Mouse (Mus musculus) retina, adult 2 months (tissue): ENCODE results near the gene Rasgrp2.

ENCODE experiments used
- DNase-seq: peaks from one replicate; pipeline ENCODE4 v3.0.0-alpha.2; 2012; ENCODE audit warnings: low read depth, low spot score

Gene Rasgrp2

GRCm38 (mm10) chr19:6407816-6408510 is 8.8 kb downstream of the Rasgrp2 start:
- no peak for DNase-seq

DNA sequence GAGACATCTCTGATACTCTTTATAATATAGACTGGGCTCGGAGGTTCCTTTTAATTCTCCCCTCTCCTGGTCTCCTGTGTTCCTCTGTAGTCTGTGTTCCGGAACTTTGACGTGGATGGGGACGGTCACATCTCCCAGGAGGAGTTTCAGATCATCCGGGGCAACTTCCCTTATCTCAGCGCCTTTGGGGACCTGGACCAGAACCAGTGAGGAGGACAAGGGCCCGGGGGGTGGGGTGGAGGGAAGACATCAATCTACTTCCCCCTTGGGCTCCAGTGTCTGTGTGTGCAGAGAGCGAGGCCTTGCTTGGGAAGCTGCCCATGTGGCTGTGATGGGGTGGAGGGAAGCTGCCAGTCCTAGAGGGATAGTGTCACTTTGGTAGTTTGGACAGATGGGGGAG is 9.6 kb downstream of the Rasgrp2 start:
- DNase-seq = no peak

DNA sequence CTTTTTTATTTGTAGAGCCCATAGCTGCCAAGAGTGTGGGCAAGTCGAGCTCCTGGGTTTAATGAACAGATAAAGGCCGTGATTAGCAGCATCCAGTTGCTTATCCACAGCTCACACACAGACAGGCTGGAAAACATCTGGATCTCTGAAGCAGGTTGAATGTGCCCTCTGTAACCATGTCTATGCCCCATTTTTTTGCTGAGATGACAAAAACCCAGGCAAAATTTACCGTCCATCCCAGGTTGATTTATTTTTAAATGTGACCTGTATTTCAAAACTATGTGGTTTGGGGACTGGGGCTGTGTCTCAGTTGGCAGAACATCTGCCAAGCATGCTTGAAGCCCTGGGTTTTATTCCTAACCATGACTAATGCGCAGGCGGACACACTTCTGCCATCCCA is 10.0 kb downstream of the Rasgrp2 start:
- no peak for DNase-seq

- DNase-seq = no peak
Observed at GRCm38 (mm10) chr19:6409936-6410335, 10.8 kb downstream of the Rasgrp2 start.

DNA sequence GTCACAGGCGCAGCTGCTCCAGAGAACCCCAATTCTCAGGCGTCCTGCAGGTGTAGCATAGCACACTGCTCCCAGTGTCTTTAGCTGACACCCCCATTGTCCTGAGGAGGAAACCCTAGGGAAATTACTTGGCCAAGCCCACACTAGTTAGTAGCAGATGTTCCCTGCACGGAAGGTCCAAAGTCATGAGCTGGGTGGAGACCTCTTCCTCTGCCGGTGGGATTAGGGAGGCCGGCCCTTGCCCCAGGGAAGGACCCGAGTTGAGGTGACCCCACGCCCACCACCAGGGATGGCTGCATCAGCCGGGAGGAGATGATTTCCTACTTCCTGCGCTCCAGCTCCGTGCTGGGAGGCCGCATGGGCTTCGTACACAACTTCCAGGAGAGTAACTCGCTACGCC is 13.7 kb downstream of the Rasgrp2 start:
- DNase-seq = no peak

- no peak for DNase-seq
Observed at GRCm38 (mm10) chr19:6415454-6415853, 16.3 kb downstream of the Rasgrp2 start.

- DNase-seq = no peak
Observed at GRCm38 (mm10) chr19:6416124-6416770, 17.1 kb downstream of the Rasgrp2 start.

GRCm38 (mm10) chr19:6416894-6417761 is 18.0 kb downstream of the Rasgrp2 start:
- DNase-seq = no peak

GRCm38 (mm10) chr19:6418233-6418879 is 19.2 kb downstream of the Rasgrp2 start, which contains the start of gene Nrxn2:
Gene Nrxn2, plus strand, starts transcription at chr19:6418731.
- DNase-seq = peak; percentile 78

- no peak for DNase-seq
Observed at GRCm38 (mm10) chr19:6418984-6419692, 20.0 kb downstream of the Rasgrp2 start.

GRCm38 (mm10) chr19:6419805-6420310 is 20.7 kb downstream of the Rasgrp2 start:
- no peak for DNase-seq

- DNase-seq = no peak
Observed at GRCm38 (mm10) chr19:6420481-6421210, 21.5 kb downstream of the Rasgrp2 start.

DNA sequence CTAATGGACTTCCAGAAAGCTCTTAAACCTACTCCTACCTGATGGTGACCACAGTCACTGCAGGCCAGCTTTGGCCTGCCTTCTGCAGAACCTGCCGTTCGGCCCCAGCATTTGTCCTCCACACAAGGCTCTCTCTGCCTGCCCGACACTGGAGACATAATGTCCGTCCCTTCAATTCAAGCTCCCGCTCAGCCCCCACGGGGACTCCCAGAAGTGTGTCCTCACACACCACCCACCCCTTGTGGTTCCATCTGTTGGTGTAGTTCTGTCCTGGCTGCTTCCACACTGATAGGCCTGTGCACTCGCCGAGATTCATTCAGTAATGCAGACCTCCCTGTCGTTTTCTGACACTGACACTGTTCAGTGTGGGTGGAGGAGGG is 22.1 kb downstream of the Rasgrp2 start:
- no peak for DNase-seq

DNA sequence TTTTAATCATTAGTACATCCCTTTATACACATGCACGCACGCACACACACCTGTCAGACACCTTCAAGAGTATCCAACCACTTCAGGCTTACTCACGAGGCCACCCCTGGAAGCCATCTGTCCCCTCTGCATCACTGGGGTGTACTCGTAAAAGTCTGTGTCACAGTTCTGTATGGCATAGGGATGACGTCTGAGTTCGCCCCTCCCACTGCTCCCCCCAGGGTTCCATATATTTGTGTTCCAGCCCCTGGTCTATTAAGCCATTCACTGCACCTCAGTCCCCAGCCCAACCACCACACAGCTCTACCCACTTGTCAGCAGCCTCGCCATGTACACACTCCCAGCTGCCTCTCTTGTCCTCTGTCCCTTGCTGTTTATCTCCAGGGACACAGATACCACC is 22.9 kb downstream of the Rasgrp2 start:
- no peak for DNase-seq

- DNase-seq = no peak
Observed at GRCm38 (mm10) chr19:6423241-6423640, 24.1 kb downstream of the Rasgrp2 start.

DNA sequence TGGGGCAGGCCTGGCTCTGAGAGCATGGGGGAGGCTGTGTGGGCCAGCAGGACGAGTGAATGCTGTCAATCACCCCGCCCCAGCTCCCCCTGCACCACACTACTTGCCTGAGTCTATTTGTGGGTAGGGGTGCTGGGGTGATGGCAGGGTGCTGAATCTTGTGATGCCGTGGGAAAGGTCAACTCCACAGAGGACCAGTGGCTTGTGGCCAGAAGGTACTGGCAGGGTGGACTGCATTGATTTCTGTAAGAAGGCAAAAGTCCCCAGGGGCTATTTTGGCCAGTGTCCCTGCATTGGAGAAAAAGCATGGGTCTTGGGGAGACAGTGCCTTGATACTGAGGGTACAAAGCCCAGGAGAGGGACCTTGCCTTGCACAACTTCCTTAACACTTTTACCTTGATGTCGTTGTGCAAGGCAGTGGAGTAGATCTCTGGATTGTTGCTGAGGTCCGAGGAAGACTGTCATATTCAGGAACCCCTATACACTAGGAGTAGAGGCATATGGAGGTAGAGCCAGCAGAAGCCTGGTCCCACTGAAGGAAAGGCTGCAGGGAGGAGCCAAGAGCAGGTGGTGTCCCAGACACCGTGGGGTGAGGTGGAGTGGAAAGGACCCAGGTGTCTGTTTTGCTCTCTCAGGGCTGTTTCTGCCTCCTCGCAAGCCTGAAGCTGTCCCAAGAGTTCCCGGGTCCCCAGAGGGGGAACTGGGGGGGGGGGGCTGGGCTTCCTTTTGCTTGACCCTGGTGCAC is 25.2 kb downstream of the Rasgrp2 start:
- no peak for DNase-seq

DNA sequence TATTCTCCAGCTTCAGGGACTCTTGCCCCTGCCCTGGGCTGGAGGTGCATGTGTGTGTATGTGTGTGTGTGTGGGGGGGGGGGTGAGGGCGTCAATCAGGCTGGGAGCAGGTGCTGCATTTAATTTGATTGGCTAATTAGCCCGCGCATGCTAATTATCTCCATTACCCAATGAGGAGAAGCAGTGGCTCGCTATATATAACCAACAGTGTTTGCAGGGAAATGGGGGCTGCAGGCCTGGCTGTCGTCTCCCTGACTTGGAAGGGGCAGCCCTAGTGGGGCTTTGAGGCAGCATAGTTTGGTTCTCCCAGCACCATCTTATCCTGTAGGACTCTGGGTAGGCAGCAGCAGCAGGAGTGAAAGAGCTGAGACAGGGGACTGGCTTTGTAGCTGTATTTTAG is 26.5 kb downstream of the Rasgrp2 start:
- DNase-seq = no peak

- no peak for DNase-seq
Observed at GRCm38 (mm10) chr19:6426703-6427500, 27.8 kb downstream of the Rasgrp2 start.
